Mouse (Mus musculus) kidney, adult 2 months (tissue): ENCODE measurements at regions not wholly inside any gene's neighbourhood (a gene's known extent, or its start where the extent isn't known, plus 50 kb on each side); places are given as distances from the start of the nearest gene placed in this dataset.

ENCODE experiments used
- CTCF ChIP-seq: fragments of 200-500 bp; conservative IDR thresholded peaks from 2 replicates; pipeline ENCODE4 v1.5.1; 2011; ENCODE audit warnings: low read depth, mild to moderate bottlenecking, control low read depth, low read length, moderate library complexity, mixed read lengths; ENCODE audit not compliant: insufficient read depth, insufficient read length
- POLR2A ChIP-seq: fragments of 200-500 bp; IDR thresholded peaks from one replicate; pipeline ENCODE4 v1.6.1; 2011; ENCODE audit warnings: low read depth, low read length, control low read depth

DNA sequence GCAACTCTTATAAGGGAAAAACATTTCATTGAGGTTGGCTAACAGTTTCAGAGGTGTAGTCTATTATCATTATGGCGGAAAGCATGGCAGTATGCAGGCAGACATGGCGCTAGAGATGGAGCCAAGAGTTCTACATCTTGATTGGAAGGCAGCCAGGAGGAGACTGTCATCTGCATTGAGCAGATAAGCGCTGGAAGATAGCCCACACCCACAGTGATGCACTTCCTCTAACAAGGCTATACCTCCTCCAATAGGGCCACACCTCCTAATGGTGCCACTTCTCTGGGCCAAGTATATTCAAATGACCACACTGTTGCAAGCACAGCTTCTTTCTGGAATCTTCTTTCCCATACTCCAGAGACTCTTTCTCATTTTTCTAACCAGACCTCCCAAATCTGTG lies 65.2 kb upstream of the Akap13 start:
- TF ChIP-seq CTCF = no peak
- no peak for TF ChIP-seq POLR2A
